Mouse (Mus musculus): Measurements from ENCODE around the gene Shisa2.

Gene Shisa2

DNA sequence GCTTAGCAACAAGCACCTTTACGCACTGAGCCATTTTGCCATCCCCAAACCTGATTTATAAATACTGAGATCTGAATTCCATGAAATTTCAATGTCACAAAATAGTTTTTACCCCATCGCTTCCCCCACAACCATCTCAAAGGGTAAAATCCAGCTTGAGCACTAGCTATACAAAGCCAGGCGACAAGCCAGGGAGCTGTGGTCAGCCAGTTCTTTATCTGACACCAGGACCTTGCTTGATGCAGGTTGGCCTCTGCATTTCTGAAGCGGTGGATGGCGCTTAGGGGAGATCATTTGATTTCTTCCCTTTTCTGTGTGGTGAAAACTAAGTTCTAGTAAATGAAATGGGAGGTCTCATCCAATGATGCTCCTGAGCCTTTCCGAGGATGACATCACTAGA lies 7.0 kb downstream of the Shisa2 start:
- no peak for DNase-seq (ENCODE audit: low spot score)

DNA sequence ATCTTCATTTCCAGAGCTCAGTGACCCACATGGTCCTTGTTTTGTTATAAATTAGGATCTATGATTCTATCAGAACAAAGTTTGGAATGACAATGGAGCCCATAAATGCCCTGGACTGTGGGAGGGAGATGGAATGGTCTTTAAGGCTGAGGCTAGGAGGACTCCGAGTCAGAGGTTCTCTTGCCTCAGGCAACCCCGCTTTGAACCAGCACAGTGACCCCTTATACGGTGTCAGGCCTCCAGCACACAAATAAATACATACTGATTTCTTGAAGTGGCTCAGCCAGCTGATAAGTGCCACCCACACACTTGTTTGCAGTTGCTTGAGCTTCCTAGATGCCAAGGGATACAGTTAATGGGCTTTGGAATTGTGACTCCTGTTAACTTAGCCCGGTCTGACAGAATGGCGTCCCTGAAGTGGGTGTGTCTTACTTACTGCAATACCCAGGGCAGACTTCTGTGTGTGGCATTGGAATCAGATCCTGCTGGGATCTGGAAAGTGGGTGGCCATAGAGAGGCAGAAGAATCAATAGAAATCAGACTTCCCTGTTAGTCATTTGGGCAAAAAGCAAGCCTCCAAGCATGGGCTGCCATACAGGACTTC lies 8.3 kb downstream of the Shisa2 start:
- DNase-seq (ENCODE audit: low spot score): no peak

DNA sequence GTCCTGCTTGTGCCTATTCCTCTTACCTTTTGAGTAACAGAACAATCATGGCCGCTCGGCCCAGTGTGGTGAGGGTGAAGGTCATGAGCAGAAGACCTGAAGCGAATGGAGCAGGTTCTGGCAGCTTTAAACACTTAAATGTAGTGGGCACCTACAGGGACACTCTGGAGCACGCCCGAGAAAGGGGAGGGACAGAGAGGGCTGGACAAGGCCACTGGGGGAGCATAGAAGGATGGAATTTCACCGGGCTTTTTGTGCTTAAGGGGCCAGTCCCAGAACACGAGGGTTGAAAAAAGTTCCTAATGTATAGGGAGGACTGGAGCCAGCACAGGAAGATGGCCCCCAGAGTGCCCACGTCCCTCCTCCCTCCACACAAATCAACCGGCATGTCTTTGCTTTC lies 8.9 kb downstream of the Shisa2 start:
- DNase-seq (ENCODE audit: low spot score): no peak

DNA sequence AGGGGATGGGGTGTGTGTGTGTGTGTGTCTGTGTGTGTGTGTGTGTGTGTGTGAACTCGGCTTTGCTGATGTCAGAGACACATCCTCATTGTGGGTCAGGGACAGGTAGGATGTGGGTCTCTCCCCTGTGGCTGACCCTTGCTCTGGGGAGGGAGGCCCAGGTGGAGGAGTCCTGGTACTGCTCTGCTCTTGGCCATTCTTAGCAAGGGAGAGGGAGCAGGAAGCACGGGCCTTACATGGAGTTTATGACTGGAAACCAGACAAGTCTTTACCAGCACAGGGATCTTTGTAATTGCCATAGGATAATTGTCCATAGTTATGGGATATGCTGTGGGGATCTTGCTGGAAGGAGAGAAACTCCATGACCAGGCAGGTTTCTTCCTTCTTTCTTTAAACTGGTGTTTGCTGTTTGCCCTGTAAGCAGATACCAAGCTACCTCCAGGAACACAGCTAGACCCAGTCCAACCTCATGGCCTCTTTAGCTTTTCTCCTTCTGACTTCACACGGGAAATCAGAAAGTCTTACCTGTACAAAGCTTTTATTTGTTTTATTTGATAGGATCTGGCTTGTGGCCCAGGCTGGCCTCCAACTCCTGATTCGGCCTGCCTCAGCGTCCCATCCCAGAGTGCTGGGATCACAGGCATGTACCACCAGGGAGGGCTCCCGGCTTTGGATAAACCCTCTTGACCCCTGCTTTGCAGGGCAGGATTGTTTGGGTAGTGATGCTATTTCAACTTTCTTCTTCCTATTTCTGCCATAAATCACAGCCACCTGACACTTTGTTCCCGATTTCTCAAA lies 14.0 kb downstream of the Shisa2 start:
- no peak for DNase-seq (ENCODE audit: low spot score)

DNA sequence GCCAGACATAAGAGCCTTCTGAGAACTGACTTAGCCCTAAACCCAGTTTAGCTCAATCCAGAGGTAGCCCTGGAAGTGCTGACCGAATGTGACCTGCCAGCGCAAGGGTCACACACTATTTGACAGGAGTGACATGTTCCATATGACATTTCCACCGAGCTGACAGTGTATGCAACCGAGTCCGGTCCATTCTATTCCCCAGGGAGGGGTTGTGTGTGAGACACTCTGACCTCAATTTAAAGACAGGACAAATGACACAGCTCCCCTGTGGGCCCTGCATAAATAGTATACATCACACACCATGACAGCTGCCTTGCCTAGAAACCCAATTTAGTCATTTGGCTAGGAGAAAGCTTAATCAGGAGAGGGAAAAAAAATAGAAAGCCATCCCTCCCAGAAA lies 16.7 kb downstream of the Shisa2 start:
- no peak for DNase-seq (ENCODE audit: low spot score)

DNA sequence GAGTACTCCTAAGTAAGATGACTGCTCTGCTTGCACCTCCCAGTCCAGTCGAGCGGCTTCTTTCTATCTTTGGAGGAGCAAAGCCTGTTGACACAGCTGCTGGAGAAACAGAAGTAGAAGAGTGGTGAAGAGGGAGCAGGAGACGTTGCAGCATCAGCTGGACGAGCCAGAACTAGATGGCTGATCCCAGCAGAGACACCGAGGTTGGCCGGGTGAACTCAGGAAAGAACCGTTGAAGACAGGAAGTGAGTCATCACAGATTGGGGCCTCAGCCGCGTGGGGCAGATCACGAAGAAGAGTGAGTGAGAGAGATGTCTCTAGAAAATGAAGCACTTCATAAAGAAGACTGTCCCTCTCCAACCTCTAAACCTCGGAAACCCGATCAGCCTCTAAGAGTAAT lies 18.5 kb downstream of the Shisa2 start:
- no peak for DNase-seq (ENCODE audit: low spot score)

DNA sequence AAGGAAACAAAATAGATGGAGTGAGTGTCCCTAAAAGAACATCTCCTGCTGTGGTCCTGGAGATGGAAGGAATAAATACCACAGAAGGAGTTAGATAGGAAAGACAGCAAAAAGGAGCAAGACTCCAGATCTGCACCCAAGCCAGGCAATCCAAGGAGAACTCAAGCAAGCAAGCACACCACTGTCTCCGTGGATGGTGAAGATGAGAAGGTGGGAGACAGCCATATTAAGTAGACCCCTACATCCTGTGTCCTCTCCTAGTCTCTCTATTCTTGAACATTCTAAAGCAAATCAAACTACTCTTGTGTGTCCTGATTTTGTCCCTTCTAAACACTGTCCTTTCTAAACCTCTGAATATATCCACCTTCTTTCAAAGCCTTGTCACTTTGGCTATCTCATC lies 19.1 kb downstream of the Shisa2 start:
- no peak for DNase-seq (ENCODE audit: low spot score)

DNA sequence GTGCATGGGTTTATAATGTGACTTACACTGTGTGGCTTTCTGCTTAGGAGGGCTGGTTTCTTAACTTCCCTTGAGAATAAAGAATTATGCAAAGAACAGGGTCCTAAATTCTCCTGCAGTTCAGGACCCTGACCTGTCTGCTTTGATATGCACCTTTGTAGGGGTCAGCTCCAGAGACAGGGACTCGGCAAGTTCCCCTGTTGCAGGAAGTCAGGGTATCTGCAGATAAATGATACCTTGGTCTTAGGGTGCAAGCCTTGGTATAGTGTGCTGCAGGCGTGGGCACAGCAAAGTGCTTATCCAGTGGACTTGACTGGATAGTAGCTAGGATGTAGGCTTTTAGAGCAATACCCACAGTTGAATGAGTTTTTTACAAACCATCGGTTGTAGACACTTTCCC lies 19.8 kb downstream of the Shisa2 start:
- DNase-seq (ENCODE audit: low spot score): no peak

DNA sequence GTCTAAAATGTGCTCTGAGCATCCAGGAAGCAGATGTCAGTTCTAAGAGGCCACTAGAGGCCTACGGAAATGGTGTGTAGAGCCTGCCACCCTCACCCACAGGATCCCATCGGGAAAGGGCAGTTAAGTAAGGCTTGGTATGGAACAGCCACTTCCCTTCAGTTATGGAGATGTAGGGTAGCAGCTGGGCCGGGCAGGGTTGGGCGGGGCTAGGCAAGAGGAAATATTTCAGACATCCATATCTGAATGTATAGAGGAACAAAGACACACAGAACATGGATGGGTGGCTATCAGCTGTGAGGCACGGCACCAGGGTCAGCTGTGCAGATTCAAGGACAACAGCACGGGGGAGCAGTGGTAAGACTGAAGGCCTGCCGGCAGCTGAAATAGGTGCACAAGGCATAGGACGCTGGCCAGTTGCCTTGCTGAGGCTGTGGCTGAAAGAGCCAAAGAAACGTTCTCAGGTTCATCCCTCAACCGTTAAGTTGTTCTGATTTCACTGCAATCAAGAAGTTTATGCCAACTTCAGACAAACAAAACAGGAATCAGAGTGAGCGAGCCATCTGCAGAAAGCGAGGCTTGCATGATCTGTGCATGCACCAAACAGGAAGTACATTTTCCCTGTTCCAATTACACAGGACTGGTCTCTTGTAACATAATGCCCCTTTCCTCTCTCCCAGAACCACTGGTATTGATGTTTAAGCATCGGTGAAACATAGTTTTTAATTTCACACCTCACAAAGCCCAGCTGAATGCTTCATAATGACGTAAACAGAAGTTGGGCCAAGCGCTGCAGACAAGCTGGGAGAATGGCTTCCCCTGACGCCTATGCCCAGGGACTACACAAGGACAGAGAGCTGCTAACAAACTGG lies 22.0 kb downstream of the Shisa2 start:
- DNase-seq (ENCODE audit: low spot score): peak; percentile 57

DNA sequence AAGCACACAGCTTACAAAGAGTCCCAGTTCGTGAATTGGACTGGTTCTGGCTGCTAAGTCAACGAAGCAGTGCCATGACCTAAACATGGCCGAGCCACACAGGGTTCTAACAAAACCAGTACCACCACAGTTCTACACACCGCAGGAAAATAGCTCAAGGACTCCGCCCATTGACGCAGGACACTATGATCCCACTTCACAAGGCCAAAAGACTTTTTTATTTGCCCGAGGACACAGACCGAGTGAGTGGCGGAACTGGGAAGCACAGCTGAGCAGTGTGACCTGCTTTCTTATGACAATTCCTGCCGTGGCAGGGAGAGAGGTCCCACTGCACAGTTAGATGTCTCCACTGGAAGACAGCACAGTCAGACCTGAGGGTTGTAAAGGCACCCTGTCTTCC lies 23.5 kb downstream of the Shisa2 start:
- no peak for DNase-seq (ENCODE audit: low spot score)

DNA sequence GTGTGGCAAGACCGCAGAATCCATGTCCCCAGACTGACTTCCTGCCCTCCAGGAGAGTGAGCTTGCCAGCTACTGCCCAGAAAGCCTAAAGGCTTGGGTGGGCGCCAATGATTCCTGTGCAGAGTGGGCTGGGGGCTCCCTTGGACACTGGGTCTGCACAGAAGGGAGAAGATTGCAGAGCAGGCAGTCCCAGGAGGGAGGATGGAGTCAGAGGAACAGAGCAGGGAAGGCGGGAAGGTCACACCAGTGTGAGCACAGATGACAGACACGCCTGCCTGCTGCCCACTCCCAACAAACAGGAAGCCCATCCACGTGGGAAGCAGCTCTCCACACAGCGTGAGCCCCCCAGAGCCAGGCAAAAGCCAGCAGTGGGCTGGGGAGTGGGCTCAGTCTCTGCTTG lies 24.2 kb downstream of the Shisa2 start:
- DNase-seq (ENCODE audit: low spot score): no peak

DNA sequence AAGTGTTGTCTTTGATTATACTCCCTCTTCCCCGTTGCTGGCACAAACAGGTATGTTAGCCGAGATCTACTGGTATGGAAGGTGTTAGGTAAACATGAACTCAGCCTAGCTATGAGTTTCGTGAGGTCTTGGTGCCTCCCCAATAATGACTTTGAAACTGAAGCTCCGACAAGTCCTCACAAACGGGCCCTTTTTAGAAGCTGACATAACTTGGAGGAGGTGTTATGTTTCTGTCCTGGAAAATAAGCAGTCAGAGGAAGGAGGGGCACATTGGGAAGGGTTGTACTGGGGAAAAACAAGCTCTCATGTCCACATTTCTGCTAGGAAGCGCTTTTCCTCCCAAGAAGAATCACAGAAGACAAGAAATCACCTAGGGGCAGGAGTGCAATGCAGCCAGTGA lies 31.5 kb downstream of the Shisa2 start:
- no peak for DNase-seq (ENCODE audit: low spot score)

DNA sequence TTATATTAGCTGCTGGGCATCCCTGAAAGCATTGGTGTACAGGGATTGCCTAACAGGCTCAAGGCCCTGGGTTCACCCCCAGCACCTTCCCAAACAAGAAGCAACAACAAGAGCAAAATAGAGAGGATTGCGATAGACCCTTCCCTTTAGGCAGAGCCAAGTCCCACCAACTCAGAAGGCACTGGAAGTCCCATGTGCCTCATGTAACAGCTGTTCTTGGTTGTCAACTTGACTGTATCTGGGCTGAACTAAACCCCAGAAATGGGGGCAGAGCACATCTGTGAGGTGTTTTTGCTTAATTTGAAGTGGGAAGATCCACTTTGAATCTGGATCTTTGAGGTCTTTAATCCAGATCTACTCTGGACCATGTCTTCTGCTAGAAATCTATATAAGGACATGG lies 32.0 kb downstream of the Shisa2 start:
- no peak for DNase-seq (ENCODE audit: low spot score)

DNA sequence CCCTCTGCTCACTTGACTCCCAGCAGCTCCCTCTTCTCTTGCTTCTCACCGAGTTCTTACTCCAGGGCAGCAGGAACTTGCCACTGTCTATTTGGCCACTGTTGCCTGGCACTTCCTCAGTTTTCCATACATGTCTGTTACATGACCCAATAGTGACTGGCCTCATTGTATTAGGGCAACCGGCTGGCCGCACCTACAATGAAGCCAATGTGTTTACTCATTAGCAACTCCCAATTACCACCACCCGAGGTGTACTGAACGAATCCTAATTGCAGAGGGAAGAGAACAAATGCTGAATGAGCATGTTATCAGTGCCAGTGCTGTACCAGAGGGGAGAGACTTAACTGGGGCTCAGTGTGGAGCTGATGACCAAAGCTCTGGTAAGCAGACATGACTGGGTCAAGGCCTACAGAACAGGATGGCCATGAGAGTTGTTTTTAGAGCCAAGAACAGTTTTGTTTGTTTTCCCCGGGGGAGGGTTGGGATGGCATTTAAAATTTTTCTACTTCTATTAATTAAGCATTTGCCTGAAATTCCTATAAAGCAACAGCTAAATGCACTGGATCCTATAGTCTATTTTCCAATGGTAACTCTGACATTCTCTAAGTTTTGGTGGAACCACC lies 47.9 kb downstream of the Shisa2 start:
- no peak for DNase-seq (ENCODE audit: low spot score)

DNA sequence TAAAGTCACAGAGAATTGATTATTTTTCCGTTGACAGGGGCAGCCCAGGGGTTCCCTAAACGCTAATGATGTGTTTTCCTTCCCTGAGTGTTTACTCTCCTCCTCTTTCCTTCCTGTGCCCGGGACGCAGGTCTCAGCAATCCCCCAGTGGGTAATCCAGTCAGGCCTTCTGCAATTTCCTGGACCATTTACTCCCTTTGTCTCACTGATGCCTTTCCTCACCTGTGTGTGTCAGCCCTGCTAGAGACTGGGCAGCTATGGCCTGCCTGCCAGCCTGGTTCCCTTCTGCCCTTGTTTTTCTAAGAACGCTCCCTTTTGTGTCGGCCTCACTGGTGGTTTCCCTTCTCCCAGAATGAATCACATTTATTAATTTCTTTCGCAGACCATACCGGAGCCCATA lies 49.4 kb downstream of the Shisa2 start:
- DNase-seq (ENCODE audit: low spot score): no peak

DNA sequence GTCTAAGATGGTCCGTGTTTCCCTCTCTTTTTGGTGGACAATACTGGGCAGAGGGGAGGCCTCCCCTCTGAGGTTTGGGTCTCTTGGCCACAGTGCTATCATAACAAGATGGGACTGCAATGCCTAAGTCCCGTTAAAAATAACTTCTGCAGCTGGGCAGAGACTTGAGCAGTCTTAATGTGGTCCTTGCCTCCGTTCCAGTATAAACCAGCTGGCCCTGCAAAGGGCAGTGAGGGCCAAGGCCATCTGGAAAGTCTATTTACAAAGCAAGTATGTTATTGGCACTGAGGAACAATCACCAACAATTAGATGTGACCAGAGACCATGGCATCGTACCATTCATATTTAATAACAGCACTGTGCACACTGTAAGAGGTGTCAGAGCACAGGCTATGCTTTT lies 50.2 kb downstream of the Shisa2 start:
- no peak for DNase-seq (ENCODE audit: low spot score)

DNA sequence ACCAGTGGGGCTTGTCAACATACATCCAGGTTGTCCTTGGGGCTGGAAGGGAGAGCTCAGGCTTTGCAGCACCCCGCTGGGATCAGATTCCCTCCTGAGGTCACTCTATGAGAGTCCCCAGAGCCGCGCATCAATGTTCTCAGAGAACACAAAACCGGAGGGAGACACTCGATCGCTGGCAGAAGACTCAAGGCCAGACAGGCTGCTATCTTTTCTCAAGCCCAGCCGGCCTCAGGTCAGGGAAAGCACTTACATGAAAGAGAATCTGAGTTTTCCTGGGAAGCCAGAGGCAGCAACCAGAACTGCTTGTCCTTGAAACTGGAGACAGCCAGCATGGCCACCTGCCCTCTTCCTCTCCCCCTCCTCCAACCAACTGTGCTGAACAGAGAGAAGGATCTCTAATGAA lies 52.5 kb downstream of the Shisa2 start:
- DNase-seq (ENCODE audit: low spot score): peak; percentile 65

All from testis, postnatal 10 days (tissue).